Mouse (Mus musculus) left cerebral cortex, adult 18-20 months (tissue): ENCODE measurements around the gene A930004D18Rik. TPM values are rescaled to one million over a fixed set of nuclear protein-coding genes. Genes with fewer than 3 reads are reported as not detected.

Source experiments
- DNase-seq, 2 experiments: peaks; one replicate each; pipeline ENCODE4 v3.0.0; 2021 to 2022; ENCODE audit warnings: low spot score in 2 of 2, mixed read lengths in 1 of 2
- long read RNA-seq, 2 experiments: library from polyadenylated mRNA; stranded (forward); transcript quantifications; one replicate each; pipeline ENCODE4 v2.0.0; 2021
- total RNA-seq, 2 experiments: library from RNA; stranded (reverse); gene quantifications; 2 replicates each; pipeline ENCODE4 v1.2.3; 2021

A930004D18Rik gene
- total RNA-seq = 1 to 10 TPM; 2.9 to 5.6 TPM
- long read RNA-seq, experiment 1, partial matches to known transcripts = 0 of 4 reads
- long read RNA-seq, experiment 1, other reads (novel, unspliced or antisense) = 3 of 4 reads
- long read RNA-seq, experiment 2, partial matches to known transcripts = 0 of 3 reads
- long read RNA-seq, experiment 2, other reads (novel, unspliced or antisense) = 3 of 3 reads

DNA sequence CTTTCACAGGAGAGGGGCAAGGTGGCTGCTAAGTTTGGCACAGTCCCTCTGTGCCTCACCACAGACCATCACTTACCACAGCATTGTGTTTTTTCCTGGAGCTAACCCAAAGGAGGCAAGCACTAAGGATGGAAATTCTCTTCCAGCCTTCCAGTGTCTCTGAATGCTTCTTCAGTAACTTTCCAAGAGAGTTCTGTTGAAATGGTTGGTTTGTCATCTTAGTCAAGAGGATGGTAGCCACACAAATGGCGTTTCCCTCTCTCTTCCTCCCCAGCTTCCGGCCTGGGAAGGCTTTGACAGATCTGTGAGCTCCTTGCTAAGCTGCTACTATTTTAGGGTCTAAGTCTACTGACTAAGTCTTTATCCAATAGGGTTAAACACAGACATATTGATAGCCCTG is at the start of gene A930004D18Rik:
TSS of gene A930004D18Rik (minus strand) at position 247 of the 400 bp plus-strand sequence.
- DNase-seq = no peak

DNA sequence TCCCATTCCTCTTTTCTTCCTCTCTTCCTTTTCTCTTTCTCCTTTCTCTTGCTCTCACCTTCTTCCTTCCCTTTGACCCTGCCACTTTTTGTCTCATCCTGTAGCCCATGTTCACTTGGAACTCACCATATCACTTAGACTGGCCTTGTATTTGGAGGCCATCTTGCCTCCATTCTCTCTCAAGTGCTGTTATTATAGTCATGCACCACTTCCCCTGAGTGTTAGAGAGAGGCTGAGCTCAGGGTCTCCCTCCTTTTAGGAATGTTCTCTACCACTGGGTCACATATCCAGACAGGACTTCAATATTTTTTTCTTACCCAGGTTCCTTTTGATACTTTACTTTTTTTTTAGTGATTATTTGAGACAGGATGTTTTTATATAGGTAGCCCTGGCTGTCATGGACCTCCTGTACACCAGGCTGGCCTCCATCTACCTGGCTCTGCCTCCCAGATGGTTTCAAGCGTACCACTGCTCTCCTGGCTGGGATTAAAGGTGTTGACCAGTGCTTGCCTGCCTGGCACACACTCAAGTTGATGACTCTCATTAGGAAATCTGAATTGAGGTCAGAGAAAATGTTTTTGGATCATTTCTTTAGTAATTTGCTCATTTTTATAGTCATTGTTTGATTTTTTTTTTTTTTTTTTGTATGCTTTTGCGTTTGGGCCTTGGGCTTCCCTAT is 42.8 kb upstream of the A930004D18Rik start:
- no peak for DNase-seq

GRCm38 (mm10) chr2:18071947-18072346 is 34.4 kb upstream of the A930004D18Rik start:
- DNase-seq = no peak

DNA sequence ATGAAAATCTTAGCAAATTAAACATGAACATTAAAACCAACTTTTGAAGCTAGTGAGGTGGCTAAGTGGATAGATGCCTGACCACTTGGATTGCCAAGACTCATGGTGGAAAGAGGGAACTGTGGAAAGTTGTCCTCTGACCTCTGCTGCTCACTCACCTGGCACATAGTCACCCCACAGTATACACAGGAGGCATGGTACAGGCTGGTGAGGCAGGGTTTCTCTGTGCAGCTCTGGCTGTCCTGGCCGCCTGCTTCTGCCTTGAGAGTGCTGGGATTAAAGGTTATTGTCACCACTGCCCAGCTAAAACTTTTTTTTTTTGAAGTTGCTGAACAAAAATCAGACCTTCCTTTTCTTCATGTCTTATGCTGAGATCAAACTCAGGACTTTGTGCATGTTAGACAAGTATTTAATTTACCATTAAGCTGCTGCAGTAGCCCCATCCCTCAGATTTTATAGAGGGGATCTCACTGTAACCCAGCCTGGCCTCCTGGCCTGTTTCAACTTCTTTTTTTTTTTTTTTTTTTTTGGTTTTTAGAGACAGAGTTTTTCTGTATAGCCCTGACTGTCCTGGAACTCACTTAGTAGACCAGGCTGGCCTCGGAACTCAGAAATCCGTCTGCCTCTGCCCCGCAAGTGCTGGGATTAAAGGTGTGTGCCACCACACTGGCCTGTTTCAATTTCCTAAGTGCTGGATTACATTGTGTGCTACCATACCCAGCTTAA is 30.7 kb upstream of the A930004D18Rik start:
- DNase-seq = no peak

DNA sequence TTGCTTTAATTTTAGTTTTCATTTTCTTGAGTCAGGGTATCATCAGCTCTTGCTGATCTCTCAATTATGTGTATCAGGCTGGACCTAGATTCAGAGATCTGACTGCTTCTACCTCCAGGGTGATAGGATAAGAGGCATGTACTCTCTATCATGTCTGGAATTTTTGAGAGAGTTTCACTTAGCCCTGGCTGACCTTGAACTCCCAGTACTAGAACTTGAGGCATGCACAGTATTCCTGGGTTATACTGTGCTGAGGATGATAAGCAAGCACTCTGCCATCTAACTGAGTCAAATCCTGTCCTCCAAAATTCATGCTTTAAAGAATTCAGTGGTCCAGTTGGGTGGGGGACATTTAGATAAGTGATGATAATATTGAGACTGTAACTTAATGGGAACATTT is 28.9 kb upstream of the A930004D18Rik start:
- DNase-seq = no peak

- DNase-seq = no peak
These were observed 28.1 kb upstream of the A930004D18Rik start for GRCm38 (mm10) chr2:18065708-18066030.

- DNase-seq = peak; percentile 59 to 70
These were observed 27.6 kb upstream of the A930004D18Rik start for GRCm38 (mm10) chr2:18064941-18065707.

DNA sequence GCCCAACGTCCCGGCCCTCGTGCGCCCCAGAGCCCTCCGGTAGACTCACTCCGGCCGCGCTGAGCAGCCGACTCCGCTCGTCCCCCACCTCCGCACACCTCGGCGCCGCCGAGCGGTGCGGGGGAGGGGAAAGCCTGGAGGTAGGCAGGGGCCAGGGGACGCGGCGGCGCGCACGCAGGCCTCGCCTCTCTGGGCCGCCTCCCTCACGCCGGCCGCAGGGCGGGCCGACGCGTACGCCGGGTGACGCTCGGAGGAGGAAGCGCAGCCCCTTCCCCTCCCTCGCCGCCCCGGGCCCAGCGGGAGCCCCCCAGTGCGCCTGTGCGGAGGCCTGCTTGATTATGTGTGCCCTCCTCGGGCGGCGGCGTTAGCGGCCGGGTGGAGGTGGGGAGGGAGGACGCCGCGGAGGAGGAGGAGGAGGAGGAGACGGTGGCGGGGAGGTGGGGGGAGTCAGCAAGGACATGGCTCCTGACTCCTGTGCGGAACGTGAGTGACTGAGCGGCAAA is 26.9 kb upstream of the A930004D18Rik start:
- DNase-seq = peak; percentile 84 to 94

- DNase-seq = peak in 1 of 2 experiments; percentile 51
These were observed 26.3 kb upstream of the A930004D18Rik start for GRCm38 (mm10) chr2:18063763-18064251.

DNA sequence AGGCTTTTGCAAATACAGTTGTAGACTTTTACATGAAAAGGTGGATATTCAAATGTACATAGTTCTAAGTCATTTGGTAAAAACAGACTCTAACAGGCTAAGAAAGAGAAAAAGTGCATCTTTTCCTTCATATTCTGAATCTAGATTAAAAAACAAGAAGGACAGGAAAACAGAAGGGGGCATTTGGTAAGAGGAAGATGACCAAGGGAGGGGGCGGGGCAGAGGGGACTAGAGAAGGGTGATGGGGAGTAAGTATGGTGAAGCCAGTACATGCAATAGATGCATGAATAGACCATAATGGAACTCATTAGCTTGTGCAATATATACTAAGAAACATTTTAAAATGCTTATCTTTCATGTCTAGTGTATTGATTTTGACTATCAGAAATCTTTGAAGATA is 22.9 kb upstream of the A930004D18Rik start:
- DNase-seq = no peak

GRCm38 (mm10) chr2:18059891-18060290 is 22.4 kb upstream of the A930004D18Rik start:
- DNase-seq = no peak

DNA sequence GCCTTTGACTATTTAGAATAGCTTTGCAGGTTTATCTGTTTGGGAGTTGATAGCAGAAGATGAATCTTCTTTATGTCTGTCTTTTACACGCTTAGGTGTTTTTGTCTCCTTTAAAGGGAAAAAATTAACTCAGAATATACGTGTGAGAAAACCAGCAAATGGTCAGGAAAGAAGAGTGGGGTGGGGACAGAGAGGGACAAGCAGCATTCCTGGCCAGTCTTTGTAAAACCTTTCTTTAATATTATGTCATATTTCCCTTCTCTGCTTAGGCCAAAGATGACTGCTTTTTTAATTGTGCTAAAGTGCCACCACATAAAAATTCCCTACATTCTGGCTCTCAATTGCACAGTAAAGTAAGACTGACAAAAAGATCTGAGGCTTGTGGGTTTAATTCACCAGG is 21.5 kb upstream of the A930004D18Rik start:
- no peak for DNase-seq

GRCm38 (mm10) chr2:18058146-18058708 is 20.7 kb upstream of the A930004D18Rik start:
- DNase-seq = no peak

- DNase-seq = peak; percentile 54 to 68
These were observed 20.0 kb upstream of the A930004D18Rik start for GRCm38 (mm10) chr2:18057336-18058145.

DNA sequence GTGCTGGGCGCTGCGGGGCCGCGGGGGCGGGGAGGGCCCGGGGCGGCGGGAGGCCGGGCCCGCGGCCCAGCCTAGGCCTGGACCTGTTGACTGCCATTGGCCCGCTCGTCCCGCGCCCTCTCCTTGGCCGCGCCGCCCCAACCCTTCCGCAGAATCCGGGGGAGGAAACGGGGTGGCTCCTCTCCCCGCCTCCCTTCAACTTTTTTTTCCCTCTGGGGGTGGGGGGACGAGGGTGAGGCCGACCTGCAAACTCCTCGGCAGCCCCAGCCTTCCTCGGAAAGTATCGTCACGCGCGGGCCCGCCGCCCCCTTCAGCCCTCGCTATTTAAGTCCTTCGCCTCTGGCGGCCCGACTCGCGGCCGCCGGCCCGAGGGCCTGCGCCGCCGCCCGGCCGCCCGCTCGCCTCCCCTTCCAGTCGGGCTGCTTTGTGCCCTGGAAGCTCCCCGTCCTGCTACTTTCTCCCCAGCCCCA is 19.3 kb upstream of the A930004D18Rik start:
- peak; percentile 73 to 78 for DNase-seq

DNA sequence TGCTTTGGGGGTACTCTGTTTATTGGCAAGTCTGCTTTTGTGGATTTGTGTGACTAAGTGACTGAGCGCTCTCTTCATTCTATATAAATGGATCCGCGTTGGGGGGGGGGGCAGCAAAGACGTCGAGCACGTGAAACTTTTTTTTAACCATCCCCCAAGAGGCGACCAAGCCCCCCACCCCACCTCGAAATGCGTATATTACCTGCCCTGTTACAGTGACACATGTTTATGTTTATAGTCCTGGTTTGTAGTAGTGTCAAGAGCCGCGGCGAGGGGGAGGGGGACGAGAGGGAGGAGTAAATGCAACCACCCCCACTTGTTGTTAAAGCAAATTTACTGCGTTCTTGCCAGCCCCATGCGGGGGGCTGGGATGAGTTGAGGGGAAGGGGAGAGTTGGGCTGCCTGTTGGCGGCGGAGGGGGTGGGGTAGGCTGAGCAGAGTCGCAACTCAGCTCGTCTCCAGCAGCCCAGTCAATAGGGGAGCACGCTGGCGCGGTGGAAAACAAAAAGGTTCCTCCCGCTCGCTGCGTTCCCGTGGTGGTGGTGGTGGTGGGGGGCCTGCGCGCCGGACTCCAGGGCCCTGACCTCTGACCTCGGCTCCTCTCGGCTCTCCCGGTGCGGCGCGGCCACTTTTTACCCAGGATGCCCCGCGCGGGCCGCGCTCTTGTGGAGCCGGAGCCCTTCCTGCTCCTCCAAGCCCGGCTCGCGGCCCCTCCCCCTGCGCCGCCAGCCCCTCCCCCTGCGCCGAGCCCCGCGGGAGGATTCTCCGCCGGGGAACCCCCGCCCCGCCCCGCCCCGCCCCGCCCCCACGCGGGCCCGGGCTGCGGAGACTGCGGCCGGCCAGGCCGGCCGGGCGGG is 18.6 kb upstream of the A930004D18Rik start:
- DNase-seq = peak; percentile 88 to 91

DNA sequence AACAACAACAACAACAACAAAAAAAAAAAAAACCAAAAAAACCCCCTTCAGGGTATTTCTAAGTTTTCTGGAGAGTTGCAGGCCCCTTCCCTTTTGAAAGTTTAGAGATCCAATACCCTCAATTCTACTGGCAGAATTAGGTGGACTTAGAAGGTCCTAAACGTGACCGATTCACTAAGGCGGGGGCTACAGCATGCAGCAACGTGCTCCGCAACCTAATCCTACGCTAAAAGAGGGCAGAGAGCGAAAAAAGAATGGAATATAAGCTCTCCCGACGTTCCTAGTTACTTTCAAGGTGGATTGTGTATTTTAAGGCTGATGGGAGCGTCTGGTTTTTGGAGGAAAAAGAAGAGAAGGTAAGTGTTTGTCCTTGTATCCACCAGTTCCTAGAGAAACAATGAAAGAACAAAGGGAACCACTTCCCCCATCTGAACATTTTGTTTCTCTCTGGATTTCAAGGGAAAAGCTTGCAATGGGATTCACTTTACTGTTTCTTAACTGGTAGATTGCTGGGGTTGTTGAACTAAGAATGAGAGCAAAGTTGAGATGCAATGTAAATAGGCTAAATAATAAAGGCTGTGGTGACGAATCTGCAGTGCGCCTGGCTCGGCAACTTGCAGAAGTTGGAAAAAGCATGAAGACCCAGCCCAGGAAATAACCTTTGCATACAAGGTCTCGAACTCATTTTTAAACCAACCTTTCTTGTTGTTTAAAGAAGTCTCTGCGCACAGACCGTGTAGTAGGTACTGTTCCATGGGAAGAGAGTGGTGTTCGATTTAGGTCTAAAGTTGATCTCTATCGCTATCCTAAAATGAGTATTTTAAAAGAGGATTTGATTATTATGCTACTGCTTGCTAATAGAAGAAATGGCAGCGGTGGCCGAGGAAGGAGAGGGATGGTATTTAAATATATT is 17.7 kb upstream of the A930004D18Rik start, which contains the start of gene Mllt10:
TSS of gene Mllt10 (plus strand) at position 222 of the 913 bp plus-strand sequence.
- no peak for DNase-seq
